Mouse (Mus musculus) fat pad, adult 2 months (tissue): ENCODE data around the gene Tmem117.

ENCODE experiments used
- DNase-seq: peaks from one replicate; pipeline ENCODE4 v3.0.0-alpha.2; 2011; ENCODE audit warnings: low read depth, low spot score; ENCODE audit errors: extremely low read depth

The Tmem117 gene

GRCm38 (mm10) chr15:94995352-94995751, 366.3 kb downstream of the Tmem117 start:
- no peak for DNase-seq

GRCm38 (mm10) chr15:95005121-95005824, 376.2 kb downstream of the Tmem117 start:
- no peak for DNase-seq

GRCm38 (mm10) chr15:95022251-95022650, 393.2 kb downstream of the Tmem117 start:
- DNase-seq = no peak

- DNase-seq = no peak
These were observed 395.4 kb downstream of the Tmem117 start for GRCm38 (mm10) chr15:95024401-95024800.

GRCm38 (mm10) chr15:95028862-95029486, 399.9 kb downstream of the Tmem117 start:
- DNase-seq = no peak

- no peak for DNase-seq
These were observed 400.4 kb downstream of the Tmem117 start for GRCm38 (mm10) chr15:95029487-95029875.

GRCm38 (mm10) chr15:95042437-95042836, 413.4 kb downstream of the Tmem117 start:
- DNase-seq = no peak

- no peak for DNase-seq
These were observed 415.0 kb downstream of the Tmem117 start for GRCm38 (mm10) chr15:95044011-95044410.

- DNase-seq = no peak
These were observed 418.5 kb downstream of the Tmem117 start for GRCm38 (mm10) chr15:95047486-95047885.

GRCm38 (mm10) chr15:95049171-95049729, 420.2 kb downstream of the Tmem117 start:
- no peak for DNase-seq

- no peak for DNase-seq
These were observed 426.1 kb downstream of the Tmem117 start for GRCm38 (mm10) chr15:95055081-95055650.

GRCm38 (mm10) chr15:95068023-95068422, 439.0 kb downstream of the Tmem117 start:
- DNase-seq = no peak

- DNase-seq = no peak
These were observed 439.8 kb downstream of the Tmem117 start for GRCm38 (mm10) chr15:95068799-95069198.

- DNase-seq = no peak
These were observed 441.8 kb downstream of the Tmem117 start for GRCm38 (mm10) chr15:95070881-95071280.

- DNase-seq = no peak
These were observed 446.3 kb downstream of the Tmem117 start for GRCm38 (mm10) chr15:95075356-95075755.

GRCm38 (mm10) chr15:95081654-95082053, 452.6 kb downstream of the Tmem117 start:
- DNase-seq = no peak

GRCm38 (mm10) chr15:95085962-95086361, 456.9 kb downstream of the Tmem117 start:
- DNase-seq = no peak

GRCm38 (mm10) chr15:95100133-95100532, 471.1 kb downstream of the Tmem117 start:
- no peak for DNase-seq

GRCm38 (mm10) chr15:95101522-95101921, 472.5 kb downstream of the Tmem117 start:
- no peak for DNase-seq

GRCm38 (mm10) chr15:95107246-95107809, 478.3 kb downstream of the Tmem117 start:
- DNase-seq = no peak

GRCm38 (mm10) chr15:95108626-95109025, 479.6 kb downstream of the Tmem117 start:
- DNase-seq = no peak

- no peak for DNase-seq
These were observed 502.4 kb downstream of the Tmem117 start for GRCm38 (mm10) chr15:95131401-95131800.
